Mouse (Mus musculus): ENCODE measurements at regions not wholly inside any gene's neighbourhood (a gene's known extent, or its start where the extent isn't known, plus 50 kb on each side); places are given as distances from the start of the nearest gene placed in this dataset.

DNA sequence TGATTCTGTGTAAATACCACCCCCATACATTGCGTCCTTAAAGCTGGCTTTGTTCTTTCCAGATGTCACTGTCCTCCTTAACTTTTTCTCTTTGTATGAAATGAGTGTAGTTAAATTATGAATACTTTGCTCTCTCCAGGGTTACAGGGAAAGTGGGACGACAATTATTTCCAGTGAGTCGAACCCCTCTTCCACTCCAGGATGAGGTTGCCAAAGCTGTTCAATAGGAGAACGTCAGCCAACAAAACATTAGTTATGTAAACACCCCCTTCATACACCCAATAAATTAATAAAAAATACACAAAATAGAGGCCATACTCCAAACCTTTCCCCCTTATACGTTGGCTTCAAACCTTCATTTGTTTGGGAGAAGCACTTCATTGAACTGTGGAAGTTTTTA lies 335.8 kb downstream of the Ptprc start:
- no peak overlapping the region for H3K4me3 ChIP-seq (ENCODE audit: low read depth, low read length)
- H3K36me3 ChIP-seq (ENCODE audit: control insufficient read depth, insufficient read depth, low read length), result no peaks in the 10 kb centered on the region
- no peaks in the 10 kb centered on the region for H3K27me3 ChIP-seq (replicated peaks; ENCODE audit: control insufficient read depth, insufficient read depth, low read length)
- no peak overlapping the region for H3K9ac ChIP-seq (ENCODE audit: low read length)
- no peak overlapping the region for H3K4me2 ChIP-seq (ENCODE audit: low read length)
- no peaks in the 10 kb centered on the region for H3K9me3 ChIP-seq (ENCODE audit: control insufficient read depth, low read length)
- 59% methylated on average over 5 of the region's 5 CpGs for WGBS
- DNase-seq (ENCODE audit: low spot score) (no peak), ATAC-seq (replicated peaks; ENCODE audit: low FRiP score, low TSS enrichment, low read depth) (no peak)
- H3K4me1 ChIP-seq (replicated peaks; ENCODE audit: control insufficient read depth, insufficient read depth, low read length), result no peaks in the 10 kb centered on the region; the same call in 1 of the 2 replicates
- peak overlapping the region; percentile 9 for H3K27ac ChIP-seq (ENCODE audit: low read depth)

DNA sequence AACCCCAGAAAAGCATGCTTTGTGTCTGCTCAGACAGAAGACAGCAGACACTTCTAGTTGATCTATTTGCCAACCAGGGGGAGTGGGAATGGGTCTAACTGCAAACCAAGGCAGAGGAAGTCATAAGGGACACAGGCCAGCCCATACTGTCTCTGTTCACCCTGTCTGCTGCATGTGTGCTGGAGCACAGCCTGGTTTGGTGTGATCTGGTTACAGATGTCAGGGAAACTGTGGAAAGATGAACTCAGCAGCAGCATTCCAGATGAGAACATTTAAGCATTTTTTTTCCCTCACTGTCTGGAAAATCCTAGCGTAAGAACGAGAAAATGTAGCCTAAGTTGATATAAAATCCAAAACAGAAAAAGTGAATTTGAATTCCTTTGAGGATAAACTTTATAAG lies 336.2 kb downstream of the Ptprc start:
- Histone ChIP-seq H3K4me1 (replicated peaks; ENCODE audit: control insufficient read depth, insufficient read depth, low read length) (no peaks in the 10 kb centered on the region; the same call in 1 of the 2 replicates), H3K4me2 (ENCODE audit: low read length) (no peak overlapping the region), H3K36me3 (ENCODE audit: control insufficient read depth, insufficient read depth, low read length) (no peaks in the 10 kb centered on the region), H3K27me3 (replicated peaks; ENCODE audit: control insufficient read depth, insufficient read depth, low read length) (no peaks in the 10 kb centered on the region), H3K9me3 (ENCODE audit: control insufficient read depth, low read length) (no peaks in the 10 kb centered on the region), H3K27ac (ENCODE audit: low read depth) (peak overlapping the region; percentile 9; the same call in 1 of the 2 replicates), H3K9ac (ENCODE audit: low read length) (no peak overlapping the region), H3K4me3 (ENCODE audit: low read depth, low read length) (no peak overlapping the region)
- WGBS, result 47% methylated on average over 2 of the region's 2 CpGs
- DNase-seq (ENCODE audit: low spot score), result no peak
- no peak for ATAC-seq (replicated peaks; ENCODE audit: low FRiP score, low TSS enrichment, low read depth)

DNA sequence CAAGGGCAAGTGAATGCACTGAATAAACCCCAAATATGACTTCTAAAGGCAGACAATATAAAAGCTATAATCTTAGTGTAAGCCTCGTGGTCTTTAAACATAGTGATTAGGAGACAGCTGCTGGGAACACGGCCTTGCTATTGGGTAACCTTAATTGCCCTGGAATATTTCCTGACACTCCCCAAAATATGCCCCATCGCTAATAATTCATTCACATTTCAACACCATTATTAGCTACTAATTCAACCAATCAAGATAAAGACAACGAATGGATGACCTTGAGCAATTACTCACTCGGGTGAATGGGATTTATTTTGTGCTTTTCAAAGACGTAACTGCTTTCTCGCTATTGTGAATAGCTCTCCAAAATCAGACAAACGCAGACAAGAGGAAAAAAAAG lies 337.2 kb downstream of the Ptprc start:
- DNase-seq (ENCODE audit: low spot score), result no peak
- no peak overlapping the region for H3K27ac ChIP-seq (ENCODE audit: low read depth)
- 61% methylated on average over 8 of the region's 8 CpGs for WGBS

DNA sequence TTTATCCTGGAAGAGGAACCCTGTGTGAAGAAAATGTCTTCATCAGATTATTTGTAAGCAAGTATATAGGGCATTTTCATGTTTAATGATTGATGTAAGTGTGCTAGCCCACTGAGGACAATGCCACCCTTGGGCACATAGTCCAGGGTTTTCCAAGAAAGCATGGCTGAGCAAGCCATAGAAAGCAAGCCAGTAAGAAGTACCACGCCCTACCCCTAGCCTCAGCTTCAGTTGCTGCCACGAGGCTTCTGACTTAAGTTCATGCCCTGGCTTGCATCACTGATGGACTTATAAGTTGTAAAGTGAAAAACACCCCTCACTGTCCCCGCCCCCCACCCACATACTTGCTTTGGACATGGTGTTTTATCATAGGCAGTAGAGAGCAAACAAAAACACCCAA lies 342.0 kb downstream of the Ptprc start:
- no peaks in the 10 kb centered on the region for H3K4me1 ChIP-seq (replicated peaks; ENCODE audit: control insufficient read depth, insufficient read depth, low read length)
- no peaks in the 10 kb centered on the region for H3K27me3 ChIP-seq (replicated peaks; ENCODE audit: control insufficient read depth, insufficient read depth, low read length)
- no peaks in the 10 kb centered on the region for H3K36me3 ChIP-seq (ENCODE audit: control insufficient read depth, insufficient read depth, low read length)
- DNase-seq (ENCODE audit: low spot score), result no peak
- H3K9me3 ChIP-seq (ENCODE audit: control insufficient read depth, low read length), result no peaks in the 10 kb centered on the region
- H3K9ac ChIP-seq (ENCODE audit: low read length), result no peak overlapping the region
- no peak overlapping the region for H3K4me2 ChIP-seq (ENCODE audit: low read length)
- WGBS, result 71% methylated on average over 3 of the region's 3 CpGs
- H3K4me3 ChIP-seq (ENCODE audit: low read depth, low read length), result no peak overlapping the region
- no peak overlapping the region for H3K27ac ChIP-seq (ENCODE audit: low read depth)
- no peak for ATAC-seq (replicated peaks; ENCODE audit: low FRiP score, low TSS enrichment, low read depth)

More for the DNA sequence above, 337.2 kb downstream of the Ptprc start:
- Histone ChIP-seq H3K9me3 (ENCODE audit: control insufficient read depth, low read length) (no peaks in the 10 kb centered on the region), H3K4me1 (replicated peaks; ENCODE audit: control insufficient read depth, insufficient read depth, low read length) (no peaks in the 10 kb centered on the region; the same call in 1 of the 2 replicates), H3K27me3 (replicated peaks; ENCODE audit: control insufficient read depth, insufficient read depth, low read length) (no peaks in the 10 kb centered on the region), H3K36me3 (ENCODE audit: control insufficient read depth, insufficient read depth, low read length) (no peaks in the 10 kb centered on the region), H3K9ac (ENCODE audit: low read length) (no peak overlapping the region), H3K4me3 (ENCODE audit: low read depth, low read length) (no peak overlapping the region), H3K4me2 (ENCODE audit: low read length) (no peak overlapping the region)
- ATAC-seq (replicated peaks; ENCODE audit: low FRiP score, low TSS enrichment, low read depth), result no peak

DNA sequence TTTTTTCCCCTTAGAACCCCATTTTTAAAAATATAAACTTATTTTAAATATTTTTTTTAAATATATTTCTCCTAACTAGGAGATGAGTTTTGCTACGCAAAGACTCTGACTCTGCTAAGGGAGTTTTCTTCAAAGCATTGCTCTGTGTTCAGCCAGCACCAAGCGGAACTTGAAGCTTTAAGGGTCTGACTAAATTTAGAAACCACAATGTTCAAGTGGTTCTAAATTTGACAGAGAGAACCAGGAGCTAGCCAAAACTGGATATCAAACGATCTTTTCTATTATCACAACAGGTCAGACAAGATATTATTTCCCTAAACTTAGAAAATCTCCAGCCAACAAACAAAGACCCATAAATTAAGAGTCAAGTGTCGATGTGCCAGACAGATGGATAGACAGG lies 344.2 kb downstream of the Ptprc start:
- Histone ChIP-seq H3K9me3 (ENCODE audit: control insufficient read depth, low read length) (no peaks in the 10 kb centered on the region), H3K9ac (ENCODE audit: low read length) (no peak overlapping the region), H3K4me2 (ENCODE audit: low read length) (no peak overlapping the region), H3K27me3 (replicated peaks; ENCODE audit: control insufficient read depth, insufficient read depth, low read length) (no peaks in the 10 kb centered on the region), H3K36me3 (ENCODE audit: control insufficient read depth, insufficient read depth, low read length) (no peaks in the 10 kb centered on the region), H3K4me3 (ENCODE audit: low read depth, low read length) (no peak overlapping the region), H3K27ac (ENCODE audit: low read depth) (no peak overlapping the region), H3K4me1 (replicated peaks; ENCODE audit: control insufficient read depth, insufficient read depth, low read length) (no peaks in the 10 kb centered on the region)
- ATAC-seq (replicated peaks; ENCODE audit: low FRiP score, low TSS enrichment, low read depth) (no peak), DNase-seq (ENCODE audit: low spot score) (no peak)
- whole genome bisulfite sequencing, result 68% methylated on average over 4 of the region's 4 CpGs

DNA sequence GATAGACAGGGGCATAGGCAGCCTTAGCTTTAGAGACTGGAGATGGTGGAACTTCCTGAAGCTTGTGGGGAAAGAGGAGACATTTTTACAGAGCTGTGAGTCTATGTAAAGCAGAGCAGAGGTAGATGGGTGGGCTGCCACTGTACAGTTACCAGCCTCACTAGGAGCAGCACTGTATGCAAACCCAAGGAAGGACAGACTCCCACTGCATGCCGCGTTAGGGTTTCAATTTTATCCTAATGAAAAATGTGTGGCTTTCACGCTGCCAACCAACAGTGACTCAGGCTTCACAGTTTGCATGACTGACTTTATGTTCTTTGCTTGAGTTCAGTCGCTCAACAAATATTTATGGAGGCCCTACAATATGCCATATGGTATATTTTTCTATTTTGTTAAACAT lies 348.1 kb downstream of the Ptprc start:
- no peak for DNase-seq (ENCODE audit: low spot score)
- WGBS, result 64% methylated on average over 4 of the region's 4 CpGs

DNA sequence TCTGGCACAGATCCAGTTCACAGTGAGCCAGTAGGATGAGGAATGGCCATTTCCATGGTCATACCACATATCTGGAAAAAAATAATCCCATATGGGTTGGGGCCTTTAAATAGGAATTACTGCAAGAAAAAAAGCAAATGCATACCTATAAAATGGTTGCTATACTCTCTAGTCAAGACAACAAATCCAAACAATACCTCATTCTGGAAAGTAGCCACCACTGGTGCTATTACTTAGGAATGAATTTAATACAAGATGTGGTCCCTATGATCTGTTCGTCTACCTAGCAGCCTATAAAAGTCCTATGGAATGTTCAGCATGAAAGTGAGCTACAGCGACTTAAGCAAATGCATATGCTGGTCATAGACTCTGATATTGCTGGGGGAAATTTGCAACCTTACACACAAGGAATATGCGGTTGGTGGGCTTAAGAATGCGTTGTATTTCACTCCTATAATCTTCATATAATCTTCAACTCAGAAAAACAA lies 360.1 kb downstream of the Ptprc start:
- Histone ChIP-seq H3K4me3 (ENCODE audit: low read depth, low read length) (no peak overlapping the region), H3K9me3 (ENCODE audit: control insufficient read depth, low read length) (no peaks in the 10 kb centered on the region), H3K36me3 (ENCODE audit: control insufficient read depth, insufficient read depth, low read length) (no peaks in the 10 kb centered on the region), H3K27me3 (replicated peaks; ENCODE audit: control insufficient read depth, insufficient read depth, low read length) (no peaks in the 10 kb centered on the region), H3K9ac (ENCODE audit: low read length) (no peak overlapping the region), H3K4me1 (replicated peaks; ENCODE audit: control insufficient read depth, insufficient read depth, low read length) (no peaks in the 10 kb centered on the region), H3K27ac (ENCODE audit: low read depth) (no peak overlapping the region), H3K4me2 (ENCODE audit: low read length) (no peak overlapping the region)
- 88% methylated on average over 4 of the region's 4 CpGs for WGBS
- no peak for ATAC-seq (replicated peaks; ENCODE audit: low FRiP score, low TSS enrichment, low read depth)
- DNase-seq (ENCODE audit: low spot score), result no peak

More for the DNA sequence above, 348.1 kb downstream of the Ptprc start:
- no peak for ATAC-seq (replicated peaks; ENCODE audit: low FRiP score, low TSS enrichment, low read depth)
- H3K4me1 ChIP-seq (replicated peaks; ENCODE audit: control insufficient read depth, insufficient read depth, low read length), result no peaks in the 10 kb centered on the region
- H3K36me3 ChIP-seq (ENCODE audit: control insufficient read depth, insufficient read depth, low read length), result no peaks in the 10 kb centered on the region
- no peak overlapping the region for H3K9ac ChIP-seq (ENCODE audit: low read length)
- H3K4me3 ChIP-seq (ENCODE audit: low read depth, low read length), result no peak overlapping the region
- no peaks in the 10 kb centered on the region for H3K27me3 ChIP-seq (replicated peaks; ENCODE audit: control insufficient read depth, insufficient read depth, low read length)
- no peak overlapping the region for H3K27ac ChIP-seq (ENCODE audit: low read depth)
- H3K4me2 ChIP-seq (ENCODE audit: low read length), result no peak overlapping the region
- no peaks in the 10 kb centered on the region for H3K9me3 ChIP-seq (ENCODE audit: control insufficient read depth, low read length)

DNA sequence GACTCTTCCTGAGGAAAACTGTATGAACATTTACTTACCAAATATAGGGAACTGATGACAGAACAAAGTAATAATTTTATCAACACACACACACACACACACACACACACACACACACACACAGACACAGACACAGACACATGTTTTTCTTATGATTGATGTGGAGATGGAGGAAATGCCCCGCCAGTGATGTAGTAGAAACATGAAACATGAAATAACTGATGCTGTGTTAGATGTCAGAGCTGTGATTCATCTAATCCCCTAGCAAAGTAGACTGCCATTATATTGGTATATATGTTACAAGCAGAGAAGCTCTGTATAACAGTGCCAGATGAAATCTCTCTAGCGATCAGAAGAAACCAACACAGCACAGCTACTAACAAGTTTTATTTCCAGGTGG lies 361.0 kb downstream of the Ptprc start:
- Histone ChIP-seq H3K27me3 (replicated peaks; ENCODE audit: control insufficient read depth, insufficient read depth, low read length) (no peaks in the 10 kb centered on the region), H3K36me3 (ENCODE audit: control insufficient read depth, insufficient read depth, low read length) (no peaks in the 10 kb centered on the region), H3K4me1 (replicated peaks; ENCODE audit: control insufficient read depth, insufficient read depth, low read length) (no peaks in the 10 kb centered on the region), H3K4me3 (ENCODE audit: low read depth, low read length) (no peak overlapping the region), H3K27ac (ENCODE audit: low read depth) (no peak overlapping the region), H3K4me2 (ENCODE audit: low read length) (no peak overlapping the region), H3K9ac (ENCODE audit: low read length) (no peak overlapping the region), H3K9me3 (ENCODE audit: control insufficient read depth, low read length) (no peaks in the 10 kb centered on the region)
- WGBS, result 81% methylated on average over 2 of the region's 2 CpGs
- DNase-seq (ENCODE audit: low spot score), result no peak
- no peak for ATAC-seq (replicated peaks; ENCODE audit: low FRiP score, low TSS enrichment, low read depth)

DNA sequence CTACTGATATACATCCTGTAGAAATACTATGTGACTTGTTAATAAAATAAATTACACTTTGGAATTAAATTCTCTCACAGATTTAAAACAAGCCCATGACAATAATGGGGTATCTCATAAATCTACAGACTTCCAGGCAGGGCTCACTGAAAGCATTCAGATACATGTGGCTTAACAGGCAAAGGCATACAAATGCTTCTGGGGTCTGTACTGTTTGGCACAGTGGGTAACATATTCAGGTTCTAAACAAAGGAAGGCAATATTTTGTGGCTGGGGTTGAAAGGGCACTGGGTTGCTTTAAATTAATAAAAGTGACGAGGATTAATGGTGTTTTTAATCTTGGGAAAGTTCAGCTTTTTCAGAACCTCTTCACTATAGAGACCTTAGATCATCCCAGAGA lies 361.8 kb downstream of the Ptprc start:
- DNase-seq (ENCODE audit: low spot score) (no peak), ATAC-seq (replicated peaks; ENCODE audit: low FRiP score, low TSS enrichment, low read depth) (no peak)
- H3K36me3 ChIP-seq (ENCODE audit: control insufficient read depth, insufficient read depth, low read length), result no peaks in the 10 kb centered on the region
- no peaks in the 10 kb centered on the region for H3K9me3 ChIP-seq (ENCODE audit: control insufficient read depth, low read length)
- 69% methylated on average over 1 of the region's 1 CpGs for WGBS
- no peaks in the 10 kb centered on the region for H3K4me1 ChIP-seq (replicated peaks; ENCODE audit: control insufficient read depth, insufficient read depth, low read length)
- no peak overlapping the region for H3K4me3 ChIP-seq (ENCODE audit: low read depth, low read length)
- H3K9ac ChIP-seq (ENCODE audit: low read length), result no peak overlapping the region
- H3K27me3 ChIP-seq (replicated peaks; ENCODE audit: control insufficient read depth, insufficient read depth, low read length), result no peaks in the 10 kb centered on the region
- H3K4me2 ChIP-seq (ENCODE audit: low read length), result no peak overlapping the region
- no peak overlapping the region for H3K27ac ChIP-seq (ENCODE audit: low read depth)
